Mouse (Mus musculus): ENCODE measurements around the gene Gnas. TPM values are rescaled to one million over a fixed set of nuclear protein-coding genes. Genes with fewer than 3 reads are reported as not detected.
"Not testable (repeated sequence)": the region's sequence is repeated elsewhere in the genome, so short reads cannot be mapped to it uniquely, and the experiment has no call there.

Gene Gnas
- total RNA-seq, 2 experiments from 2014 or later = 1,660 to 1,705 TPM

GRCm38 (mm10) chr2:174340893-174341580 lies 56.9 kb downstream of the Gnas start:
- intact Hi-C loops (cut with DNase I; ENCODE audit: low total_unique reads) = no loop called here
- DNase-seq = no peak

GRCm38 (mm10) chr2:174342793-174343400 lies 58.8 kb downstream of the Gnas start:
- no peak for DNase-seq
- intact Hi-C loops (cut with DNase I; ENCODE audit: low total_unique reads) = no loop called here

- intact Hi-C loops (cut with DNase I; ENCODE audit: low total_unique reads) = no loop called here
- DNase-seq = no peak
Measured at GRCm38 (mm10) chr2:174343566-174343965, 59.4 kb downstream of the Gnas start.

GRCm38 (mm10) chr2:174344003-174344655 lies 60.0 kb downstream of the Gnas start:
- intact Hi-C loops (cut with DNase I; ENCODE audit: low total_unique reads) = no loop called here

GRCm38 (mm10) chr2:174344996-174345395 lies 60.9 kb downstream of the Gnas start:
- intact Hi-C loops (cut with DNase I; ENCODE audit: low total_unique reads) = no loop called here
- no peak for DNase-seq

More at GRCm38 (mm10) chr2:174344003-174344655, 60.0 kb downstream of the Gnas start:
- peak; percentile 89 for DNase-seq

GRCm38 (mm10) chr2:174346612-174346998 lies 62.5 kb downstream of the Gnas start, which contains the start of gene Gm20721:
TSS of gene Gm20721 (minus strand) at chr2:174346712.
- intact Hi-C loops (cut with DNase I; ENCODE audit: low total_unique reads) = no loop called here
- DNase-seq = no peak

GRCm38 (mm10) chr2:174346999-174347668 lies 63.0 kb downstream of the Gnas start:
- DNase-seq; intact Hi-C loops (cut with DNase I; ENCODE audit: low total_unique reads): not testable (repeated sequence)

- DNase-seq = no peak
- intact Hi-C loops (cut with DNase I; ENCODE audit: low total_unique reads) = no loop called here
Measured at GRCm38 (mm10) chr2:174358516-174358915, 74.4 kb downstream of the Gnas start.

GRCm38 (mm10) chr2:174359656-174360055 lies 75.5 kb downstream of the Gnas start:
- intact Hi-C loops (cut with DNase I; ENCODE audit: low total_unique reads) = no loop called here
- no peak for DNase-seq

GRCm38 (mm10) chr2:174366571-174366970 lies 82.5 kb downstream of the Gnas start:
- no peak for DNase-seq
- intact Hi-C loops (cut with DNase I; ENCODE audit: low total_unique reads) = no loop called here

- intact Hi-C loops (cut with DNase I; ENCODE audit: low total_unique reads) = no loop called here
- no peak for DNase-seq
Measured at GRCm38 (mm10) chr2:174381021-174381420, 96.9 kb downstream of the Gnas start.

GRCm38 (mm10) chr2:174391936-174392335 lies 107.8 kb downstream of the Gnas start:
- DNase-seq = no peak
- intact Hi-C loops (cut with DNase I; ENCODE audit: low total_unique reads) = no loop called here

- no peak for DNase-seq
- intact Hi-C loops (cut with DNase I; ENCODE audit: low total_unique reads) = no loop called here
Measured at GRCm38 (mm10) chr2:174392554-174392953, 108.4 kb downstream of the Gnas start.

GRCm38 (mm10) chr2:174393383-174393782 lies 109.3 kb downstream of the Gnas start:
- DNase-seq = no peak
- intact Hi-C loops (cut with DNase I; ENCODE audit: low total_unique reads) = no loop called here

Small RNA genes within 50 kb of the gene (microRNA-seq; reads per million reads assigned to microRNA genes)
- 0 reads per million in 2 experiments for gene Gm27591
- 162 to 320 reads per million in 2 experiments for gene Mir296
- 1,036 to 2,113 reads per million in 2 experiments for gene Mir298

Other genes with a start within 250 kb of the Gnas start
- gene Stx16, start 208.0 kb upstream of the Gnas start, total RNA-seq (2021) = 10 to 100 TPM; 22.1 to 26.1 TPM
- gene Npepl1, start 174.0 kb upstream of the Gnas start, total RNA-seq (2021) = 10 to 100 TPM; 45.6 to 45.9 TPM
- gene Gm20721, start 62.4 kb downstream of the Gnas start, total RNA-seq (2021) = 1 to 10 TPM; 3.1 to 3.2 TPM
- gene Nelfcd, start 131.5 kb downstream of the Gnas start, total RNA-seq (2021) = 10 to 100 TPM; 28.5 to 29.4 TPM
- 10 to 100 TPM; 35.9 to 46.1 TPM for gene Ctsz, start 154.7 kb downstream of the Gnas start, total RNA-seq (2021)
- under 1 TPM in 1 of 2 experiments, not detected in 1; 0.14 TPM for gene Tubb1, start 166.4 kb downstream of the Gnas start, total RNA-seq (2021)
- 1,000 to 10,000 TPM; 1,038 to 1,188 TPM for gene Atp5e, start 179.8 kb downstream of the Gnas start, total RNA-seq (2021)
- gene Prelid3b, start 188.8 kb downstream of the Gnas start, total RNA-seq (2021) = 10 to 100 TPM; 54.1 to 62.6 TPM

Measured in gastrocnemius, postnatal 14 days (tissue).